Mouse (Mus musculus) thymus, postnatal 36 days (tissue): ENCODE measurements at regions not wholly inside any gene's neighbourhood (a gene's known extent, or its start where the extent isn't known, plus 50 kb on each side); places are given as distances from the start of the nearest gene placed in this dataset.
A peak's percentile ranks its signal among the peaks of the same experiment; 100 is the strongest.

Experiments used
- DNase-seq, 2 experiments: peaks; one replicate each; pipeline ENCODE4 v3.0.0; 2022; ENCODE audit warnings: mixed read lengths in 2 of 2

DNA sequence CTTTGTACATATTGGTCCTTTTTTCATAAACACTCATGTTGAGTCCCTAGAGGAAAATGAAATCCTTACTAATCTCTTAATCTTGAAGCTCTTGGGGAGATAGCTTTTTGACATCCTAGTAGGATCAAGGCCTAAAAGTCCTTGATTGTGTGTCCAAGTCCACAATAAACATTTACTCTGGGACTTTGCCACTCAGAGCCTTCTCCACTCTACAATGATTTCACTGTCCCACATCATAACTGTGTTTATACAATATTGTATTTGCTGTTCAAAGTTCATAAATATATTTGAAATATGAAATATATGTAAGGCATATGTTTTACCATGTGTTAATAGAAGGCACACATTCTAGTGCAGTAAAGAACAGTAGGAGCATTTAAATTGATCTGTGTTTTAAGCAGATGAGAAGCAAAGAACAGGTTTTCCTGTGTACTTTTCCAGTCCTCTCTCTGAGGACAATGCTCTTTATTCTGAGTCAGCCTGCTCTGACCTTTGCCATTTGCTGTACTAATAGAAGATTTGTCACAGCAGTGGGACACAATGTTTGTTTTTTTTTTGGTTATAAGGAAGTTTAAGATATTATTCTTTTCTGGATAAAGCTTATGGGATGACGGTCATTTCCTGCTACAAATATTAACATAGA lies 130.7 kb upstream of the Gprin3 start:
- DNase-seq = no peak

- DNase-seq = no peak
Measured at GRCm38 (mm10) chr6:59537025-59537424, 110.9 kb upstream of the Gprin3 start.

GRCm38 (mm10) chr6:59524940-59525265 lies 98.8 kb upstream of the Gprin3 start:
- no peak for DNase-seq

DNA sequence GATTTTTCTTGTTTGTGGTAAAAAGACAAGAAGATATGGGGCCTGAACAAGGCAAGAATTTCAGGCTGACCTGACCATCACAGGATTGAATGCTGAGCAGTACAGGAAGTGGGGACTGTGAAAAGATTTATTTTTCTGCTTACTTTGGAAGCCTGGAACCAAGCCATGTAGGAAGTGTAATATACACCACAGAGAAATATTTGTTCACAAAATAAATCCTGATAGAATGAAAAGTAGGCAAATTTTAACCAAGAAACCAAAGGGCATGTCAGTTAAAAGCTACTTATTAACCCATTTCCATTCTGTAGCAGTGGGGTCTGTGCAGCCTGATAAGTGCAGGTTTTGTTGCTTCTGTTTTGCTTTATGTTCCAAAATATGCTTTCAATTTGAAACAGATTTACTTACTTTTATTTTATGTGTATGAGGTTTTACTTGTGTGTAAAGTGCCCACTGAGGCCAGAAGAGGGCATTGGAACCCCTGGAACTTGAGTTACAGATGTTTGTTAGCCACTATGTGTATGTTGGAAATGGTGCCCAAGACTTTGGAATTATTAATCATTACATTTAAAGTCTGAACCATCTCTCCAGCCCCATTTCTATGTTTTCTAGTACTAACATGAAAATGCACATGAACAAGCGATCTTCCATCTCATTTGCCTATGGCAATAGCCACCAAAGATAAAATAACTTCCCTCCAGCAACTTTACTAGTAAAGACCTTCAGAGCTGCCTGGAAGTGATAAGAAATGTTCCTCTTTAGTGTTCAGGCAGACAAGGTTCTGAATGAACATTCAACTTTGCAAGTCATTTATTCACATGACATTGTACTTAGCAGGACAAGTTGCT lies 98.2 kb upstream of the Gprin3 start:
- DNase-seq = no peak

DNA sequence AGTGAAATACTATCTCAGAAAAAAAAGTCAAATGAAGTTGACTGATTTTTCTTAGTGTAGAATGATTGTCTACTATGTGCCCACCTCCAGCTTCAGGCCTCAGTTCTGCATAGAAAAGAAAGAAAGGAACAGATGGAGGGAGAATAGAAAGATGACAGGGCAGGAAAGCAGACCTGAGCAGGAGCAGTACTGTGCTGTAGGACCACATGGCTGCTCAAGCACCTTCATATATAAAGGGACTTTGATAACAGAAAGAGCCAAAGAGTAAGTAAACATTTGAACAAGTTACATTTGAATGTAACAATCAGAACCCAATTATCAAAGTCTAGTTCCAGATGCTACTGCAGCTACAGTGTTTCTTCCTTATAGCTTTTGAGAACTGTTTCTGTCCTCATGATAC lies 96.9 kb upstream of the Gprin3 start:
- DNase-seq = no peak

DNA sequence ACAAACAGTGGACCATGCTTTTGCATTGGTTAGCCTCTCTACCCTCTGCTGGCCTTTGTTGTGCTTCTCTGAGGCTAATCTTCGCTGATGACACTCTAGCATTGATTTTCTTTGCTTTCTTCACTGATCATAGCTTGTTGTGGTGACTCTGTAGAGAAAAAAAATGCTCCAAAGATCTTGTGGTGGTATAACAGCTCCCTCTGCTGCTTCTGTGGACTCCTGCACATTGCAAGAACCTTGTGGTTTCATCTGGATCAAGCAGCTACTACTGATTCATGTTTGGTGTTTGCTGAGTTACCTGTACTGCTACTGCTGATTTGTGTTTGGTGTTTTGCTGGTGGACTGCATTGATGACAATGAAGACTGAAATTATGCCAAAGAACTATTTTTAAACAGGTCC lies 74.7 kb upstream of the Gprin3 start:
- DNase-seq = no peak

- DNase-seq = no peak
Measured at GRCm38 (mm10) chr6:59498800-59499199, 72.7 kb upstream of the Gprin3 start.

- peak; percentile 41 to 66 for DNase-seq
Measured at GRCm38 (mm10) chr6:59498079-59498478, 72.0 kb upstream of the Gprin3 start.

GRCm38 (mm10) chr6:59489001-59489575 lies 63.0 kb upstream of the Gprin3 start:
- DNase-seq = no peak

DNA sequence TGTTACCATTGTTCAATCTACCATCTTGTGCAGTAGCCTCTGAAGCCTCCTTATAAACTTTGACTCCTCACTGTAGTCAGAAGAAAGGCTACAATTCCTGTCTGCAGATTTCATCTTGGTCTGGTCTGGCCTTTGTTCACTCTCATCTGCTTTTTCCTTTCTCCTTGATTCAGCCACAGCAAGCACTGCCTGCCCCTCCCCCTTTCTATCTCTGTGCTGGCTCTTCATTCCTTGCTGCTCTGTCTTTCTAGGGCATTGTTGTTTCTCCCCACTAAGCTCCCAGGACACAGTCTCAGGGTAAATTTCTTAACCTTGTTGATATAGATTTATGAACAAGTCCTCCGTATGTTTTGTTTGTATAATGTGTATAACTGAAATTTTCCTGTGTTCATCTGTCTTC lies 62.3 kb upstream of the Gprin3 start:
- no peak for DNase-seq

- DNase-seq = no peak
Measured at GRCm38 (mm10) chr6:59484004-59484403, 57.9 kb upstream of the Gprin3 start.

DNA sequence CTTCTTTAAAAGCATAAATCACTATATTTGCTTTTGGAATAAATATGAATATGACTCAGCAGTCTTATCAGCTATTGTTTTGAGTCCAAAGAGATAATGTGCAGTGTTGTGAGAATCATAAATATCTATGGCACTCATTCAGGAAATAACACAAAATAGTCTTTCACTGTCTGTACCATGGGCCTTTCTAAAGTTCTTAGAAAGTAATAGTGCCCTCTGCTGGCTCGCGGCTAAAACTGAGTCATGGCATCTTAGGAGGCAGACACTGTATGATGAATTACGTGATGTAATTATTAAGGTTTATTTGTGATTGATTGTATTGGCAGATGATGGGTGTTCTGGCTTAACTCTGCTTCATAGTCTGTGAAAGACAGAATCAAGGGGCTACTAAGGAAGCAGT lies 57.5 kb upstream of the Gprin3 start:
- DNase-seq = peak; percentile 15 to 33
